Mouse (Mus musculus): Measurements from ENCODE around the gene Rassf5. TPM values are rescaled to one million over a fixed set of nuclear protein-coding genes. Genes with fewer than 3 reads are reported as not detected.

Rassf5 gene
- 10 to 100 TPM in 25 of 26 experiments, 1 to 10 TPM in 1; 8.9 to 37.5 (median 19.6) TPM for total RNA-seq (2018; cell fraction: chromatin; rRNA removed)
- total RNA-seq (2018; cell fraction: cytosol; rRNA removed) = 10 to 100 TPM; 20.0 to 56.2 (median 35.3) TPM
- 10 to 100 TPM; 14.7 to 47.2 (median 30.6) TPM for total RNA-seq (2018; cell fraction: nucleus; rRNA removed)
- 28.9 to 47.9 TPM (median 35.4 TPM) in 3 replicates for polyA plus RNA-seq (2018)

DNA sequence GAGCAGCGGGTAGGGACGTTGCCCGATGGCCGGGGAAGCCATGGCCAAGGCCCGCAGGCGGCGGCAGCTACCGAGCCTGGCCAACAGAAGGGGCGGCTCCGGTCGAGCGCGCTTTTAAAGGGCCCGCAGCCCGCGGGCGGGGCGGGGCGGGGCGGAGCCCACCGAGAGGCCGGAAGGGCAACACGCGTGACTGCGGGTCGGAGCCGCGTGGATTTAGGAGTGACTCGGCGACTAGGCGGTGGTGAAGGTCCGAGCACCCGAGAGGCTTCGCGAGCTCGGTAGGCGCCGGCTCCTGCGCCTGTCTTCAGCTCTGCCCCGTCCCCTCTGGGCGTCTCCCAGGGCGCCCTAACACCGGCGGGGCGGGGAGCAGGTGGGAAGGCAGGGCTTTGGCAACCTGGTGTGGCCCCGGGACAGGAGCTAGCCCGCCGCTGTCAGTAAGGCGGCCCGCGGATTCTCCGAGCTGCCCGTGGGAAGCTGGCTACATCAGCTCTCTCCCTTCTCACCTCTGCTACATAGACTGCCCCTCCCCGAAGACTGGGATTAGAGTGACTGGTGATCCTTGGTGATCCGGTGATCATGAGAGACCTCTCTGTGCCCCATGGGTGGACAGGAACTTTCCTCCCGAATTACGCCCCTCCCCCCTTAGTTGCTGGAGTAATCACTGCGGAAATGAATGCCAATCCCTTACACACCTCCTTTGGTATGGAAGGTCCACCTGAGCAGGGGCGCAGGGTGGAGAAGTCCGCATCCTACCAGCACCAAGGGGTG lies at the start of gene Rassf5:
Gene Rassf5 (minus strand): TSS at position 170 of the 768 bp plus-strand sequence.
- Histone ChIP-seq H3K4me3 (ENCODE audit: inconsistent target) (peak within 1 kb of the TSS; percentile 62), H3K36me3 (ENCODE audit: inconsistent target) (no peaks in the 10 kb centered on the region), H3K27ac (peak within 1 kb of the TSS; percentile 29), H3K79me2 (ENCODE audit: inconsistent target) (no peaks in the 10 kb centered on the region)
- 2% methylated on average over 36 of the region's 60 CpGs for WGBS (ENCODE audit: missing documents)

DNA sequence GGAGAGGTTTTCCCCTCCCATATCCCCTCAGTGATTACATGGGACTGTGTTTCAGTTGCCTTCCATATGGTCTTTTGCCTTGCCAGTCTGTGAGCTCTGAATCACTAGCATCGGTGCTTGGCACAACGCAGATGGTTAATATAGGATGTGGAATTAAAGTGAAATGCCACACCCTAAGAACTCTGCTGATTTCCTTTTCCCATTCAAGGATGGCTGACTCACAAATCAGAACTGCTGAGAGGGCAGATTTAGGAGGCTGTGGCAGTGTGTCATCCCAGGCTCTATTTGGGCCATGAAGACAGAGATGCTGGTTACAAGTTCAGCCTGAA lies 48.8 kb upstream of the Rassf5 start:
- no peaks in the 10 kb centered on the region for H3K79me2 ChIP-seq (ENCODE audit: inconsistent target)
- WGBS (ENCODE audit: missing documents) = 16% methylated on average over 2 of the region's 2 CpGs
- H3K36me3 ChIP-seq (ENCODE audit: inconsistent target) = peaks cover 77% of the 10 kb centered on the region
- H3K4me3 ChIP-seq (ENCODE audit: inconsistent target) = no peak overlapping the region
- H3K27ac ChIP-seq = peak overlapping the region; percentile 81

DNA sequence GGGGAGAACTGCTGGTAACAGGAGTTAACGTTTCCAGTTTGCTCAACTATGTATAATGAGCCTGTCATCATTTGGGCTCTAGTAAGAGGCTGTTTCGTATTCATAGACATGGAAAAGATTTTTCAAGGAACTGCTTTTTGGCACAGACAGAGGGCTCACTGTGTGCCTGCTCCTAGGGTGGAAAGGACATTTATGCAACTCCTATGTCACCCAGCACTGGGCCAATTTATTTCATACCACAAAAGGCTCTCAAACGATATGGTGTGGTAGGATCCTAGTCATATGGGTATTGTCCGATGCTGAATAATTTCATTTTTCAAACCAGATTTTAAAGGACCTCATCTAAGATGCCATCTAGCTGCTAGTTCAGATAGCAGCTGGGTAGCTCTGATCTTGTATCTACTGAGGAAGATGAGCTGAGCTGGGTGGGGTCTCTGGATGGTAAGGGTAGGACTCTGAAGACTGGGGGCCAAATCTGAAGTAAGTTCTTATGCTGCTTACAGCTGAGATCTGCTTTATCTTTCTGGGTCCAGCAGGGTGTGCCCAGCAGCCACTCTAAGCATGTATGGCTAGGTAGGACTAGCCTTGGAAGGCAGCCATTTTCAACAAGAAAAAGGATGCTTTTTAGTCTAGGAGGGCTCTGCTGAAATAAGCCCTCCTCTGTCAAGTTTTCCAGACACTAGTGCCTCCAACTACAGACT lies 48.3 kb upstream of the Rassf5 start:
- WGBS (ENCODE audit: missing documents) = 100% methylated on average over 4 of the region's 4 CpGs
- Histone ChIP-seq H3K27ac (peak overlapping the region; percentile 81), H3K36me3 (ENCODE audit: inconsistent target) (peaks cover 74% of the 10 kb centered on the region), H3K4me3 (ENCODE audit: inconsistent target) (no peak overlapping the region), H3K79me2 (ENCODE audit: inconsistent target) (no peaks in the 10 kb centered on the region)

DNA sequence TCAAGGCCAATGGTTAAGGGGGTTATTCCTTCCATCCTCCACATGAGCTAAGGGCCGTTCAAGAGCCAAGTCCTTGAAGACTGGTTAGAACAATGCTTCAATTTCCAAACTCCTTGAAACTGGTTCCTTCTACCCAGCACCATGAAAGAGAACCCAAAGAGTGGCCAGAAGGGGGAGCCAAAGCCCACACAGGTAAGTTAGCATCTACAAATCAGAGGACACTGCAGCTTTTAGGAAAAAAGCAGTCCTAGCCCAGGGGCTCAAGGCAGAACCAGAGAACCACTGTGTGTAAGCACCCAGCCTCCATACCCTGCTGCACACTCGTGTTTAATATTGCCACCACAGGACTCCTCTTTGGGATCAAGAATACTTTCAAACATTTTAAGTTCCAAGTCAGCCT lies 45.6 kb upstream of the Rassf5 start:
- no peaks in the 10 kb centered on the region for H3K79me2 ChIP-seq (ENCODE audit: inconsistent target)
- WGBS (ENCODE audit: missing documents) = 61% methylated on average over 2 of the region's 2 CpGs
- peaks cover 47% of the 10 kb centered on the region for H3K36me3 ChIP-seq (ENCODE audit: inconsistent target)
- H3K27ac ChIP-seq = no peak overlapping the region
- no peak overlapping the region for H3K4me3 ChIP-seq (ENCODE audit: inconsistent target)

DNA sequence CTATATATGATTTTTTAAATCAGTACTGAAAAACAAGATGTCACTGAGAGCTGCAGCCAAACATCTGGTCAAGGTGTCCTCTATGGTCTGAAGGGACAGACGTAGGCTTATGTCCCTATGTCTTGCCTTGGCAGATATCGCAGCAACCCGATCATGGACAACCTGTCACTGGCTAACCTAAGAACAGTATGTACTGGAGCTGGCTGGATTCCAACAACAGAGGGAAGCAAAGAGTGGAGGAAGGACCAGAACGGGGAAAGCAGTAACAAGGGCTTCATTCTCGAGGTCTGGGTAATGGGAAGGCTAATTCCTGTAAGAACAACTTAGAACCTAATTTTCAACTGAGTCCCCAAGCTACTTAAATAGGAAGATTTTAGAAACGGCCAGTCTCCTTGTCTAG lies 43.9 kb upstream of the Rassf5 start:
- no peak overlapping the region for H3K4me3 ChIP-seq (ENCODE audit: inconsistent target)

DNA sequence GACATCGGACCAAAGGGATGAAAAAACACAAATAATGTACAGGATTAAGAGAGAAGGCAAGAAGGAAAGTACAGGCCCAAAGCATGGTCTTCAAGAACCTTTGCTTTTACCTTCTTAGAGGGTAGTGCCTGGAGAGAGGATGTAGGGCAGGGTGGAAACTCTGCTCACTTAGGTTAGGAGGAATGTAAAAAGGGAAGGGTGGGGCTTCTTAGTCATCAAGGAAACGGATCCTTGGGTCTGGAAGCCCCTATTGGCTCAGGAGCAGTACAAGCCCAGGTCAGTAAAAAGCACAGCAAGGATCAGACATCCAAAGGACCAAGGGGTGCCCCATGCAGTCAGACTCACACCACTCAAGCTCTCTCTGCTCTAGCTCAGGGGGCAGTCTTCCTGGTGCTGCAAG lies 42.2 kb upstream of the Rassf5 start:
- Histone ChIP-seq H3K36me3 (ENCODE audit: inconsistent target) (peaks cover 21% of the 10 kb centered on the region), H3K27ac (peak overlapping the region; percentile 51), H3K4me3 (ENCODE audit: inconsistent target) (no peak overlapping the region), H3K79me2 (ENCODE audit: inconsistent target) (no peaks in the 10 kb centered on the region)
- 50% methylated on average over 2 of the region's 2 CpGs for WGBS (ENCODE audit: missing documents)

More for the DNA sequence above, 43.9 kb upstream of the Rassf5 start:
- 91% methylated on average over 6 of the region's 6 CpGs for WGBS (ENCODE audit: missing documents)
- H3K27ac ChIP-seq = no peak overlapping the region
- peaks cover 36% of the 10 kb centered on the region for H3K36me3 ChIP-seq (ENCODE audit: inconsistent target)
- no peaks in the 10 kb centered on the region for H3K79me2 ChIP-seq (ENCODE audit: inconsistent target)

DNA sequence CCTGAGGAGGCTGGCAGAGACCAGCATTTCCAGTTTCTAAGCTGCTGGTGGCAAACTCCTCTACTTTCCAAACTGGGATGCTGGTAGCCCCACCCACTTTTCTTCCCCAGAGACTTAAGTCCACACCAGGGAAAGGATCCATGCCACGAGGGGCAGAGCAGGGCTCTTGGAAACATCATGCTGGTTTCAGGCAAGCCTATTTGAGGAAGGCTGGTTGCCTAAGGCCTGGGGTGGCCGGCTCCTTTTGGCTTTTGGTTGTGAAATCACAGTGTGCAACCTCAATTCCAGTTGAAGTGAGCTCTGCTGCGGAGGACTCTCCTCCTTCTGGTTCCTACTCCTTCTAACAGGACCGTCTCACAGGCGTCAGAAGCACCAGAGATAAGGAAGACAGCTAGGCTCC lies 41.7 kb upstream of the Rassf5 start:
- Histone ChIP-seq H3K27ac (peak overlapping the region; percentile 51), H3K4me3 (ENCODE audit: inconsistent target) (no peak overlapping the region), H3K36me3 (ENCODE audit: inconsistent target) (peaks cover 17% of the 10 kb centered on the region), H3K79me2 (ENCODE audit: inconsistent target) (no peaks in the 10 kb centered on the region)
- 7% methylated on average over 5 of the region's 5 CpGs for WGBS (ENCODE audit: missing documents)

DNA sequence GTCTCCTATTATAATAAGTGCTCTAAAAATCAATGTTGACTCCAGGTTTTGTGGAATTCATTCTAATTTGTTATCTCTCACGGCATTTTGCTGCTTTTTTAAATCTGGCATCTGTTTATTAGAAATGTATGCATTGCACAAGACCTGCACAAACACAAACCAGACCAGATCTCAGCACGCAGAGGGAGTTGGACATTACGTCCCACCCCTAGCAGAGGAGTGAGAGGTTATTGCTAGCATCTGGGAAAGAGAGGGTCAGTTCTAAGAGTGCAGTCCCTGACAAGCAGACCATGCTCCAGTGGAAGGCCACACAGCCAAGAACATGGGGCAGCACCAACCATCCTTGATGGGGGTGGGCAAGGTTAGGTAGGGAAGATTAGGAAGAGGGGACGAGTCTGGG lies 39.6 kb upstream of the Rassf5 start:
- H3K36me3 ChIP-seq (ENCODE audit: inconsistent target) = peaks cover 8% of the 10 kb centered on the region
- no peak overlapping the region for H3K27ac ChIP-seq
- WGBS (ENCODE audit: missing documents) = 89% methylated on average over 4 of the region's 4 CpGs
- H3K4me3 ChIP-seq (ENCODE audit: inconsistent target) = no peak overlapping the region
- H3K79me2 ChIP-seq (ENCODE audit: inconsistent target) = peaks cover 8% of the 10 kb centered on the region; the same call in 1 of the 2 replicates

DNA sequence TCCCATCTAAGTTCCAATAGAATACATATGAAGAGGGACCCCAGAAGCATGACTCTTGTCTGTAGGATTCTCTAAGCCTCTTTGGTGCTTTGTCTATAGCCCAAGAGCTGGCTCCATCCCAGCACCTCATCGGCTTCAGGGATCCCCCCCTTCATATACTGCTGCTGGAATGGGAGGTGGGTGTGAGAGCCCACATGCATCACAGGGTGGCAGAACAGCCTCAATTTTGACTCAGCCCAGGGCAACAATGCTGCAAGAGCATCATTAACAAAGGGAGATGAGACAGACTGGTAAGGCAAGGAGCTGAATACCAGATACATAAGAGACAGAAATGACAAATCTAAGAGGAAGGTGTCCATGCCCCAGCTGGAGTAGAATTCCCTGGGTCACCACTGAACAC lies 39.1 kb upstream of the Rassf5 start:
- H3K36me3 ChIP-seq (ENCODE audit: inconsistent target) = peaks cover 4% of the 10 kb centered on the region
- no peak overlapping the region for H3K27ac ChIP-seq
- peaks cover 12% of the 10 kb centered on the region for H3K79me2 ChIP-seq (ENCODE audit: inconsistent target)
- no peak overlapping the region for H3K4me3 ChIP-seq (ENCODE audit: inconsistent target)
- WGBS (ENCODE audit: missing documents) = 100% methylated on average over 1 of the region's 1 CpGs

DNA sequence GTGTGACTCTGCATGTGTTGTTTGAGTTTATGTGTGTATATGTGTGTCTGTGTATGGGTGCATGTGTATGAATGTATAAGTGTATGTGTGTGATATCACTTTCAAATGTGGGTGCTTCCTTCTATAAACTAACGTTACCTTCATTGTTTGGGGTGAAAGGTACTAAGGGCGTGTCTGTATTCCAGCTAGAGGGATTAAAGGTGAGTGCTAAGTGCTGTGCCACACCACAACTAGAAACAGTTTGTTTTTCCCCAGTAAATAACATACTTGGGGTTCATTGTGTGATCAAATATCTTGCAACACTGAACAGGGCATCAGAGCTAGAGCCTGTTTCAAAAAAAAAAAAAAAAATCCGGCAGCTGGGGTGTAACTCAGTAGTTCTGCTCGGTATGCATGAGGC lies 36.7 kb upstream of the Rassf5 start:
- no peak overlapping the region for H3K27ac ChIP-seq
- 94% methylated on average over 4 of the region's 4 CpGs for WGBS (ENCODE audit: missing documents)
- no peak overlapping the region for H3K4me3 ChIP-seq (ENCODE audit: inconsistent target)
- no peaks in the 10 kb centered on the region for H3K36me3 ChIP-seq (ENCODE audit: inconsistent target)
- H3K79me2 ChIP-seq (ENCODE audit: inconsistent target) = peaks cover 30% of the 10 kb centered on the region

DNA sequence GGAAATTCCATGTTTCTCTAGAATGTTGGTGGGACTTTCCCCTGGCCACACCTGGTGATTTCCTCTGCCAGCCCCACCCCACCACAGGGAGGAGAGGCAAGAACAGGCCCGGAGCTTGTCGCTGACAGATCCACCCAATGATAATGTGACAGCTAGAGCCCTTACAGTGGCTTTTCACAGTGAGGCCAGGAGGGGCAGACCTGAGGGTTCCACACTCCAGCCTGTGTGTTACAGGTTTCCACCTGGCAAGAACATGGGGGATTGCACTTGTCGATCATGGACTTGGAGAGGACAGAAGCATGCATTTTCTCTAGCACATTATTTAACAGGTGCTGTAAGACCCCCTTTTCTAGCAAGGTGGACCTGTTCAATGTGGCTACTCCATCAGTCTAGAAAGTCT lies 35.2 kb upstream of the Rassf5 start:
- peaks cover under 1% of the 10 kb centered on the region; the same call in 1 of the 2 replicates for H3K36me3 ChIP-seq (ENCODE audit: inconsistent target)
- H3K4me3 ChIP-seq (ENCODE audit: inconsistent target) = no peak overlapping the region
- peaks cover 43% of the 10 kb centered on the region for H3K79me2 ChIP-seq (ENCODE audit: inconsistent target)
- WGBS (ENCODE audit: missing documents) = 59% methylated on average over 3 of the region's 3 CpGs
- no peak overlapping the region for H3K27ac ChIP-seq

DNA sequence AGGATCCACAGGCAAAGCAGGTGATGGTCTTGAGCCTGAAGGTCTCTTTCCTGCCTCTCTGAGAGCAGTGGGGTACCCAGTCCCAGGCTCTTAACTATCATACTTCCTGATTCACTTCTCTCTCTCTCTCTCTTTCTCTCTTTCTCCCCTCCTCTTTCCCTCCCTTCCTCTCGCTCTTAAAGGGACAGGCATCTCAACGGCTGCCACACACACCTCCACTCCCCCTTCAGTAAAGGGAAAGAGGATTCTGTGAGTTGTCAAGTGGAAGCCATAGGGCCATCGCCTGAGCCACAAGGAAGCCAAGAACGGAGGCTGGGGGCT lies 34.4 kb upstream of the Rassf5 start, which contains the start of gene Ikbke:
Gene Ikbke (minus strand): TSS at position 151 of the 321 bp plus-strand sequence.
- H3K36me3 ChIP-seq (ENCODE audit: inconsistent target) = peaks cover 9% of the 10 kb centered on the region; the same call in 1 of the 2 replicates
- peaks cover 51% of the 10 kb centered on the region for H3K79me2 ChIP-seq (ENCODE audit: inconsistent target)
- H3K4me3 ChIP-seq (ENCODE audit: inconsistent target) = peak within 1 kb of the TSS; percentile 84
- 2% methylated on average over 4 of the region's 4 CpGs for WGBS (ENCODE audit: missing documents)
- peak within 1 kb of the TSS; percentile 94 for H3K27ac ChIP-seq

DNA sequence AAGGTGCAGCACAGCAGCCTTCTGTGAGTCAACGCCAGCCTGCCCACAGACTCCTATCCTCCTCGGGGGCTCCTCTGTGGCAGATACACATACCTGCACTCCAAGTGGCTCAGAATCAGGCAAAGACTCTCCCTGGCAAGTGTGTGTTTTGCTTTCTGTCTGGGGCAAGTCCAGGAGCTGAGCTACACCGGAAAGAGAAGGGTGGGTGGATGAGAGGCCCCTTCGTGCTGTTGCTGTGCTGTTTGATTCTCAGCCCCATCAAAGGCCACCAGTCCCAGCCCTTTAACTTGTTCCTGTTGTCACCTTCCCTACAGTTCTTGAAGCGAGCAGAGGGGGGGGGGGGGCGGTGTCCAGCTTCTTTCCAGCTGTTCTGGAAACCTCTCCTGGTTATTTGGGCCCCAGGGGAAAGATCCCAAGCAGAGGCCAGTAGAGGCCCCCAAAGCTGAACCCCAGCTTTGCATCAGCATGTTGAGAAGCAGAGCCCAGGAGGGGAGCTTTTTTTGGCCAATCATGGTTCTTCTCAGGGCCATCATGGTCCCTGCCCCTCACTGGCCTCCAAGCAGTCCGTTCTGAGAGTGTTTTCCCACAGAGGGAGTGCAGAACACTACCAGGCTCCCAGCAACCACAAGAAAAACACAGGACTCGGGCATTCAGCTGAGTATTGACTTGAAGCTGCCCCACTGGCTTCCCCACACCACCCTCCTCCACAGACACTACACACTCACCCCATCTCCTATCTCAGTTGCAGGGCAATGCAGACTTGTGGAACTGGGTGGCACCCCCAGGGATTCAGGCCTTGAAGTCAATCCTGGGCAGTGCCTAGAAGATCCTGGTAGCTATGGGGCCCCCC lies 33.8 kb upstream of the Rassf5 start:
- H3K36me3 ChIP-seq (ENCODE audit: inconsistent target) = peaks cover 15% of the 10 kb centered on the region; the same call in 1 of the 2 replicates
- H3K27ac ChIP-seq = peak overlapping the region; percentile 94
- 11% methylated on average over 6 of the region's 8 CpGs for WGBS (ENCODE audit: missing documents)

DNA sequence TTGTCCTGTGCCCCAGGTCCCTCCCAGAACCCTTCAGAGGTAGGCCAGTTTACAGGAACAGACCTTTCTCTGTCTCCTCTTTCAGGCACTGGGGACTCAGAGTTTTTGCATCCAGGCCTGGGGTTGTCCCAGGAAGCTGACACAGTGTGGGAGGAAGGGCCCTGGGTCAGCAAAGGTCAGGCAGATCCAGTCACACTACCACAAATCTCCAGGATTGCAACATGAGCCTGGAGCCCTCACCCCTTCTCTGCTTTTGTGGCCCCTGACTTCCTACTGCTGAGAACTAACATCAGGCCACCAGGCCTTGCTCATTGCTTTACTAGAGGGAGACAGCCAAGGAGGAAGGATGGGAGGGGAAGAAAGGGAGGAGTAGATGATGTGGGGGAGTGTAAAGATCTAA lies 31.8 kb upstream of the Rassf5 start:
- H3K36me3 ChIP-seq (ENCODE audit: inconsistent target) = peaks cover 35% of the 10 kb centered on the region
- peak overlapping the region; percentile 21 for H3K4me3 ChIP-seq (ENCODE audit: inconsistent target)
- peak overlapping the region; percentile 94 for H3K27ac ChIP-seq
- peaks cover 64% of the 10 kb centered on the region for H3K79me2 ChIP-seq (ENCODE audit: inconsistent target)

More for the DNA sequence above, 33.8 kb upstream of the Rassf5 start:
- peak overlapping the region; percentile 84 for H3K4me3 ChIP-seq (ENCODE audit: inconsistent target)
- H3K79me2 ChIP-seq (ENCODE audit: inconsistent target) = peaks cover 57% of the 10 kb centered on the region

Measured in macrophage (primary cell).